Mouse (Mus musculus) embryo, embryonic 10 days (tissue): ENCODE results near the gene Pdpn.

ENCODE experiments used
- DNase-seq: peaks from one replicate; pipeline ENCODE4 v3.0.0-alpha.2; 2015; ENCODE audit warnings: low spot score

Pdpn gene

GRCm38 (mm10) chr4:143239117-143239516 is 60.2 kb downstream of the Pdpn start:
- no peak for DNase-seq

GRCm38 (mm10) chr4:143238241-143239031 is 60.9 kb downstream of the Pdpn start:
- DNase-seq = peak; percentile 56

- no peak for DNase-seq
Observed at GRCm38 (mm10) chr4:143231790-143232422, 67.5 kb downstream of the Pdpn start.

- DNase-seq = no peak
Observed at GRCm38 (mm10) chr4:143231110-143231509, 68.3 kb downstream of the Pdpn start.

- DNase-seq = no peak
Observed at GRCm38 (mm10) chr4:143227976-143228375, 71.4 kb downstream of the Pdpn start.

- DNase-seq = peak; percentile 55
Observed at GRCm38 (mm10) chr4:143225886-143226285, 73.5 kb downstream of the Pdpn start.

- DNase-seq = no peak
Observed at GRCm38 (mm10) chr4:143219316-143219751, 80.0 kb downstream of the Pdpn start.

- DNase-seq = no peak
Observed at GRCm38 (mm10) chr4:143218858-143219257, 80.5 kb downstream of the Pdpn start.
